Mouse (Mus musculus) limb, embryonic 13.5 days (tissue): ENCODE data around the gene Tmem88. TPM values are rescaled to one million over a fixed set of nuclear protein-coding genes. Genes with fewer than 3 reads are reported as not detected.
A peak's percentile ranks its signal among the peaks of the same experiment; 100 is the strongest.

Experiments
- ATAC-seq: fragments of 200-750 bp; cut with Nextera tagmentation; 2 replicates; pipeline ENCODE4 v1.8.0; 2017; ENCODE audit warnings: low read depth, moderate number of reproducible peaks, moderate TSS enrichment; ENCODE audit not compliant: low FRiP score
- H3K27ac ChIP-seq: fragments of 300-500 bp; sonication (generic); 2 replicates; pipeline ENCODE4 v1.5.1; 2015; ENCODE audit warnings: inconsistent platforms, mild to moderate bottlenecking, moderate library complexity
- H3K27me3 ChIP-seq: fragments of 300-500 bp; sonication (generic); 2 replicates; pipeline ENCODE4 v1.6.1; 2015; ENCODE audit warnings: mild to moderate bottlenecking, inconsistent platforms
- H3K36me3 ChIP-seq: fragments of 300-500 bp; sonication (generic); 2 replicates; pipeline ENCODE4 v1.6.1; 2015; ENCODE audit warnings: inconsistent platforms, mild to moderate bottlenecking, moderate library complexity
- H3K4me1 ChIP-seq: fragments of 300-500 bp; sonication (generic); 2 replicates; pipeline ENCODE4 v1.6.1; 2015; ENCODE audit warnings: inconsistent platforms
- H3K4me2 ChIP-seq: fragments of 300-500 bp; sonication (generic); replicated peaks from 2 replicates; pipeline ENCODE4 v1.6.1; 2015; ENCODE audit warnings: inconsistent platforms, mild to moderate bottlenecking, moderate library complexity
- H3K4me3 ChIP-seq: fragments of 300-500 bp; sonication (generic); 2 replicates; pipeline ENCODE4 v1.5.1; 2015; ENCODE audit warnings: moderate library complexity, mild to moderate bottlenecking, inconsistent platforms
- H3K9ac ChIP-seq: fragments of 300-500 bp; sonication (generic); 2 replicates; pipeline ENCODE4 v1.6.1; 2015; ENCODE audit warnings: mild to moderate bottlenecking, inconsistent platforms
- H3K9me3 ChIP-seq: fragments of 300-500 bp; sonication (generic); 2 replicates; pipeline ENCODE4 v1.6.1; 2016; ENCODE audit warnings: inconsistent platforms
- WGBS: fragments of 180-500 bp; shearing (Covaris S2); methylation state at CpG from one replicate; pipeline ENCODE4 v1.1.7; 2015; 5-methylcytosine and 5-hydroxymethylcytosine counted together
- polyA plus RNA-seq: library from polyadenylated mRNA; unstranded; fragments of >200 nt; fragmentation: Nextera tagmentation; extraction: Ambion mirVana; gene quantifications from 2 replicates; pipeline ENCODE4 v1.2.1, GENCODE M21; 2015

Gene Tmem88
- polyA plus RNA-seq, 1 experiment from 2014 or later = 24.0 TPM

GRCm38 (mm10) chr11:69382478-69383105 lies 15.4 kb downstream of the Tmem88 start:
- Histone ChIP-seq H3K9ac (no peak overlapping the region), H3K4me1 (0 out of 2 replicates have a peak, but pooled peaks cover 6% of the 10 kb centered on the region)

GRCm38 (mm10) chr11:69381356-69381755 lies 16.7 kb downstream of the Tmem88 start:
- H3K36me3 ChIP-seq = peaks cover 33% of the 10 kb centered on the region
- WGBS = 82% methylated on average over 6 of the region's 6 CpGs
- no peaks in the 10 kb centered on the region for H3K9me3 ChIP-seq
- ATAC-seq = no peak
- no peaks in the 10 kb centered on the region for H3K27me3 ChIP-seq
- H3K9ac ChIP-seq = no peak overlapping the region
- 0 out of 2 replicates have a peak, but pooled peaks cover 6% of the 10 kb centered on the region for H3K4me1 ChIP-seq
- no peak overlapping the region for H3K4me2 ChIP-seq
- no peak overlapping the region for H3K27ac ChIP-seq
- no peak overlapping the region for H3K4me3 ChIP-seq

More at GRCm38 (mm10) chr11:69382478-69383105, 15.4 kb downstream of the Tmem88 start:
- no peak for ATAC-seq
- Histone ChIP-seq H3K27ac (no peak overlapping the region), H3K27me3 (no peaks in the 10 kb centered on the region), H3K9me3 (no peaks in the 10 kb centered on the region), H3K4me3 (no peak overlapping the region), H3K4me2 (no peak overlapping the region), H3K36me3 (peaks cover 21% of the 10 kb centered on the region)
- 66% methylated on average over 10 of the region's 10 CpGs for WGBS

- WGBS = 83% methylated on average over 3 of the region's 3 CpGs
- peaks cover 36% of the 10 kb centered on the region for H3K36me3 ChIP-seq
- H3K9ac ChIP-seq = no peak overlapping the region
- no peaks in the 10 kb centered on the region for H3K9me3 ChIP-seq
- no peak for ATAC-seq
- H3K4me3 ChIP-seq = no peak overlapping the region
- no peaks in the 10 kb centered on the region for H3K27me3 ChIP-seq
- no peak overlapping the region for H3K27ac ChIP-seq
- no peak overlapping the region for H3K4me2 ChIP-seq
- 0 out of 2 replicates have a peak, but pooled peaks cover 6% of the 10 kb centered on the region for H3K4me1 ChIP-seq
These were observed 18.4 kb downstream of the Tmem88 start for GRCm38 (mm10) chr11:69379600-69379999.

GRCm38 (mm10) chr11:69377766-69378165 lies 20.3 kb downstream of the Tmem88 start:
- no peak overlapping the region for H3K9ac ChIP-seq
- H3K36me3 ChIP-seq = peaks cover 41% of the 10 kb centered on the region
- WGBS = 88% methylated on average over 3 of the region's 3 CpGs
- H3K27ac ChIP-seq = no peak overlapping the region
- no peaks in the 10 kb centered on the region for H3K27me3 ChIP-seq
- H3K4me2 ChIP-seq = no peak overlapping the region
- no peak overlapping the region for H3K4me3 ChIP-seq
- no peak for ATAC-seq
- 0 out of 2 replicates have a peak, but pooled peaks cover 4% of the 10 kb centered on the region for H3K4me1 ChIP-seq
- no peaks in the 10 kb centered on the region for H3K9me3 ChIP-seq

- Histone ChIP-seq H3K4me2 (no peak overlapping the region), H3K4me3 (no peak overlapping the region), H3K27me3 (no peaks in the 10 kb centered on the region), H3K9ac (no peak overlapping the region), H3K9me3 (no peaks in the 10 kb centered on the region), H3K27ac (no peak overlapping the region), H3K4me1 (peaks cover 20% of the 10 kb centered on the region), H3K36me3 (peaks cover 47% of the 10 kb centered on the region)
- WGBS = 87% methylated on average over 4 of the region's 4 CpGs
- ATAC-seq = no peak
These were observed 22.4 kb downstream of the Tmem88 start for GRCm38 (mm10) chr11:69375646-69376045.

- ATAC-seq = no peak
- Histone ChIP-seq H3K9me3 (no peaks in the 10 kb centered on the region), H3K27ac (no peak overlapping the region), H3K27me3 (no peaks in the 10 kb centered on the region), H3K4me3 (no peak overlapping the region), H3K4me1 (peaks cover 27% of the 10 kb centered on the region), H3K36me3 (peaks cover 43% of the 10 kb centered on the region), H3K4me2 (no peak overlapping the region), H3K9ac (no peak overlapping the region)
- 91% methylated on average over 16 of the region's 16 CpGs for WGBS
These were observed 24.6 kb downstream of the Tmem88 start for GRCm38 (mm10) chr11:69373223-69373965.

GRCm38 (mm10) chr11:69372780-69373170 lies 25.3 kb downstream of the Tmem88 start:
- peaks cover 39% of the 10 kb centered on the region for H3K36me3 ChIP-seq
- ATAC-seq = no peak

GRCm38 (mm10) chr11:69372056-69372779 lies 25.8 kb downstream of the Tmem88 start:
- H3K27ac ChIP-seq = peak overlapping the region; percentile 61; the same call in 1 of the 2 replicates
- H3K4me3 ChIP-seq = no peak overlapping the region
- no peaks in the 10 kb centered on the region for H3K27me3 ChIP-seq
- peak overlapping the region; percentile 14; the same call in 1 of the 2 replicates for H3K9ac ChIP-seq
- peaks cover 34% of the 10 kb centered on the region for H3K36me3 ChIP-seq
- WGBS = 58% methylated on average over 12 of the region's 12 CpGs
- H3K9me3 ChIP-seq = no peaks in the 10 kb centered on the region
- no peak for ATAC-seq
- peak overlapping the region; percentile 47 for H3K4me2 ChIP-seq
- H3K4me1 ChIP-seq = peaks cover 30% of the 10 kb centered on the region

More at GRCm38 (mm10) chr11:69372780-69373170, 25.3 kb downstream of the Tmem88 start:
- WGBS = 64% methylated on average over 3 of the region's 3 CpGs
- peaks cover 29% of the 10 kb centered on the region for H3K4me1 ChIP-seq
- H3K9ac ChIP-seq = no peak overlapping the region
- no peak overlapping the region for H3K4me3 ChIP-seq
- H3K27me3 ChIP-seq = no peaks in the 10 kb centered on the region
- H3K27ac ChIP-seq = 0 out of 2 replicates have a peak overlapping the region, but pooled peaks have one; percentile 61
- H3K4me2 ChIP-seq = no peak overlapping the region
- H3K9me3 ChIP-seq = no peaks in the 10 kb centered on the region

GRCm38 (mm10) chr11:69371601-69372000 lies 26.4 kb downstream of the Tmem88 start:
- no peaks in the 10 kb centered on the region for H3K27me3 ChIP-seq
- peaks cover 28% of the 10 kb centered on the region for H3K36me3 ChIP-seq
- no peaks in the 10 kb centered on the region for H3K9me3 ChIP-seq
- peak overlapping the region; percentile 47 for H3K4me2 ChIP-seq
- 54% methylated on average over 12 of the region's 12 CpGs for whole genome bisulfite sequencing
- H3K4me3 ChIP-seq = no peak overlapping the region
- no peak for ATAC-seq
- H3K4me1 ChIP-seq = peaks cover 30% of the 10 kb centered on the region
- peak overlapping the region; percentile 14; the same call in 1 of the 2 replicates for H3K9ac ChIP-seq
- peak overlapping the region; percentile 61; the same call in 1 of the 2 replicates for H3K27ac ChIP-seq

GRCm38 (mm10) chr11:69370817-69371215 lies 27.2 kb downstream of the Tmem88 start:
- Histone ChIP-seq H3K36me3 (peaks cover 21% of the 10 kb centered on the region), H3K9ac (peak overlapping the region; percentile 43), H3K4me3 (peak overlapping the region; percentile 17; the same call in 1 of the 2 replicates), H3K27ac (peak overlapping the region; percentile 81), H3K27me3 (no peaks in the 10 kb centered on the region), H3K9me3 (no peaks in the 10 kb centered on the region), H3K4me2 (peak overlapping the region; percentile 47), H3K4me1 (peaks cover 34% of the 10 kb centered on the region)
- WGBS = 37% methylated on average over 9 of the region's 9 CpGs
- no peak for ATAC-seq

GRCm38 (mm10) chr11:69369990-69370816 lies 27.8 kb downstream of the Tmem88 start:
- Histone ChIP-seq H3K4me2 (peak overlapping the region; percentile 98), H3K4me1 (peaks cover 40% of the 10 kb centered on the region)
- WGBS = 38% methylated on average over 2 of the region's 2 CpGs

More at GRCm38 (mm10) chr11:69369990-69370816, 27.8 kb downstream of the Tmem88 start:
- H3K27ac ChIP-seq = peak overlapping the region; percentile 100
- no peaks in the 10 kb centered on the region for H3K9me3 ChIP-seq
- H3K27me3 ChIP-seq = no peaks in the 10 kb centered on the region
- ATAC-seq = no peak
- peak overlapping the region; percentile 100 for H3K9ac ChIP-seq
- H3K4me3 ChIP-seq = peak overlapping the region; percentile 87
- H3K36me3 ChIP-seq = peaks cover 18% of the 10 kb centered on the region
